Mouse (Mus musculus) lung, embryonic 16.5 days (tissue): ENCODE results near the gene Rsbn1. TPM values are rescaled to one million over a fixed set of nuclear protein-coding genes. Genes with fewer than 3 reads are reported as not detected.

Experiments
- ATAC-seq: fragments of 200-750 bp; cut with Nextera tagmentation; 2 replicates; pipeline ENCODE4 v1.8.0; 2017; ENCODE audit warnings: low read depth, mild to moderate bottlenecking, moderate library complexity
- H3K27ac ChIP-seq: fragments of 300-500 bp; sonication (generic); 2 replicates; pipeline ENCODE4 v1.5.1; 2014; ENCODE audit warnings: mild to moderate bottlenecking, control low read depth, low read length
- H3K27me3 ChIP-seq: fragments of 300-500 bp; sonication (generic); 2 replicates; pipeline ENCODE4 v1.6.1; 2014; ENCODE audit warnings: low read depth, low read length, mixed read lengths; ENCODE audit not compliant: control insufficient read depth, insufficient read depth
- H3K36me3 ChIP-seq: fragments of 300-500 bp; sonication (generic); 2 replicates; pipeline ENCODE4 v1.6.1; 2014; ENCODE audit warnings: low read length; ENCODE audit not compliant: control insufficient read depth, insufficient read depth
- H3K4me1 ChIP-seq: fragments of 300-500 bp; sonication (generic); replicated peaks from 2 replicates; pipeline ENCODE4 v1.6.1; 2014; ENCODE audit warnings: low read length, mixed read lengths; ENCODE audit not compliant: control insufficient read depth, insufficient read depth
- H3K4me2 ChIP-seq: fragments of 300-500 bp; sonication (generic); 2 replicates; pipeline ENCODE4 v1.6.1; 2014; ENCODE audit warnings: low read depth, low read length, control low read depth
- H3K4me3 ChIP-seq: fragments of 300-500 bp; sonication (generic); 2 replicates; pipeline ENCODE4 v1.5.1; 2014; ENCODE audit warnings: mild to moderate bottlenecking, low read length, control low read depth
- H3K9ac ChIP-seq: fragments of 300-500 bp; sonication (generic); 2 replicates; pipeline ENCODE4 v1.6.1; 2014; ENCODE audit warnings: low read length, control low read depth
- H3K9me3 ChIP-seq: fragments of 300-500 bp; sonication (generic); 2 replicates; pipeline ENCODE4 v1.6.1; 2016; ENCODE audit warnings: low read length; ENCODE audit not compliant: control insufficient read depth
- WGBS: fragments of 180-500 bp; shearing (Covaris S2); extraction: QIAGEN DNeasy Blood & Tissue Kit; methylation state at CpG from one replicate; pipeline ENCODE4 v1.1.7; 2014; 5-methylcytosine and 5-hydroxymethylcytosine counted together
- polyA plus RNA-seq: library from polyadenylated mRNA; unstranded; fragments of >200 nt; fragmentation: Nextera tagmentation; extraction: Ambion mirVana; gene quantifications from 2 replicates; pipeline ENCODE4 v1.2.1, GENCODE M21; 2015

Rsbn1 gene
- 7.7 and 8.9 TPM in 2 replicates for polyA plus RNA-seq

GRCm38 (mm10) chr3:103914010-103914669 lies at the start of gene Rsbn1:
Gene Rsbn1, plus strand, starts transcription at chr3:103914120.
- no peaks in the 10 kb centered on the region for H3K27me3 ChIP-seq
- peak within 1 kb of the TSS; percentile 97 for H3K9ac ChIP-seq
- no peaks in the 10 kb centered on the region for H3K36me3 ChIP-seq
- no peaks in the 10 kb centered on the region for H3K9me3 ChIP-seq
- peak; percentile 100 for ATAC-seq
- H3K4me2 ChIP-seq, result peak within 1 kb of the TSS; percentile 74
- peak within 1 kb of the TSS; percentile 99 for H3K4me3 ChIP-seq
- under 1% methylated on average over 49 of the region's 55 CpGs for WGBS
- H3K4me1 ChIP-seq, result peaks cover 10% of the 10 kb centered on the region
- peak within 1 kb of the TSS; percentile 93 for H3K27ac ChIP-seq

GRCm38 (mm10) chr3:103864200-103864599 lies 49.7 kb upstream of the Rsbn1 start:
- 76% methylated on average over 6 of the region's 6 CpGs for WGBS
- Histone ChIP-seq H3K4me3 (no peak overlapping the region), H3K27me3 (no peaks in the 10 kb centered on the region), H3K4me1 (0 out of 2 replicates have a peak, but pooled peaks cover 5% of the 10 kb centered on the region), H3K9me3 (no peaks in the 10 kb centered on the region), H3K9ac (no peak overlapping the region), H3K36me3 (no peaks in the 10 kb centered on the region), H3K4me2 (no peak overlapping the region), H3K27ac (no peak overlapping the region)
- no peak for ATAC-seq

DNA sequence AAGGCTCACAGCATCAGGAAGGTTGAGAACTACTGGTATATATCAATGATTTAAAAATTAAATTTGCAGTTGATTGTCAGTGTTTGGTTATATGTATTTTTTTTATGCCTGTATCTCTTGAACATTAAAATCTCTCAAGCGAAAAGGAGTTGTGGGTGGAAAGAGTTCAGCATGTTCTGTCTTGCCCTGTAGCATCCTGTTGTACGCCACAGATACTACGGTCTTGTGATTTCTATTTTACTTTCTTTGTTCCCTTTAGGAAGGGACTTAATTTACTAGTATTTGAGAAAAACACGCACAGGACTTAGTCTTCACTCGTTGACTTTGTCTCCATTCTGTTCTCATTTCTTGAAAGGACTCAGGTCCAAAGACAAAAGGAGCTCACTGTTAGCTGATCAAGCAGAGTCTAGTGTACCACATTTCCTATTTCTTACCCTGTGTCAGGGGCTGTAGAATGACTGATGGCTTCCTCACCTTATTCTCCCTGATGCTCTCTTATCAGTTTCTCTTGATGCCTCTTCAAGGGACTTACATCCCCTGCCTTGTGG lies 46.4 kb upstream of the Rsbn1 start:
- 86% methylated on average over 5 of the region's 5 CpGs for WGBS
- H3K9me3 ChIP-seq, result no peaks in the 10 kb centered on the region
- H3K27me3 ChIP-seq, result no peaks in the 10 kb centered on the region
- no peak overlapping the region for H3K9ac ChIP-seq
- H3K4me2 ChIP-seq, result no peak overlapping the region
- ATAC-seq, result no peak
- H3K4me1 ChIP-seq, result no peaks in the 10 kb centered on the region
- no peak overlapping the region for H3K27ac ChIP-seq
- H3K4me3 ChIP-seq, result no peak overlapping the region
- H3K36me3 ChIP-seq, result no peaks in the 10 kb centered on the region

DNA sequence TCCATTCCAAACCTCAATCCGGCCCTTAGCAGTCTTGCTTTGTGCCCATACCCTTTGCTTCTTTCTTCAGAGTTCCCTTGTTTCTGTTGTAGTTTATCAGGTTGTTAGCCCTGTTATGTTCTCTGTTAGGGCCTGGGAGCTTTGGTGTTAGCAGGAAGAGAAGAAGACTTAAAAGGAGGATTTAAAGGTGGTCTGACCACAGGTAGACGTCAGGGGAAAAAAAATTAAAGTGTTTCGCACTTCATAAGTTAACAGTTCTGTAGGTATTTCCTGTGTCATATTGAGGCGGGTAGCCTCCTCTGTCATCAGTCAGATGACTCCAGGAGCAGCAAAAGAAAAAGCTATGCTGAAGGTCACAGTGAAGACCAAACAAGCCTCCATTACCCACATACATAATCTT lies 45.9 kb upstream of the Rsbn1 start:
- Histone ChIP-seq H3K9me3 (no peaks in the 10 kb centered on the region), H3K36me3 (no peaks in the 10 kb centered on the region), H3K4me2 (no peak overlapping the region), H3K27me3 (no peaks in the 10 kb centered on the region), H3K4me3 (no peak overlapping the region), H3K9ac (no peak overlapping the region), H3K27ac (no peak overlapping the region), H3K4me1 (no peaks in the 10 kb centered on the region)
- WGBS, result 65% methylated on average over 4 of the region's 4 CpGs
- ATAC-seq, result no peak

- Histone ChIP-seq H3K27me3 (no peaks in the 10 kb centered on the region), H3K36me3 (no peaks in the 10 kb centered on the region), H3K9me3 (no peaks in the 10 kb centered on the region), H3K27ac (no peak overlapping the region), H3K4me2 (no peak overlapping the region), H3K4me1 (no peaks in the 10 kb centered on the region), H3K9ac (no peak overlapping the region), H3K4me3 (no peak overlapping the region)
- no peak for ATAC-seq
- 58% methylated on average over 3 of the region's 3 CpGs for WGBS
Observed at GRCm38 (mm10) chr3:103872663-103873098, 41.2 kb upstream of the Rsbn1 start.

- Histone ChIP-seq H3K9ac (no peak overlapping the region), H3K27ac (no peak overlapping the region), H3K4me3 (no peak overlapping the region), H3K9me3 (no peaks in the 10 kb centered on the region), H3K27me3 (no peaks in the 10 kb centered on the region), H3K4me1 (no peaks in the 10 kb centered on the region), H3K36me3 (no peaks in the 10 kb centered on the region), H3K4me2 (no peak overlapping the region)
- 54% methylated on average over 7 of the region's 7 CpGs for WGBS
- no peak for ATAC-seq
Observed at GRCm38 (mm10) chr3:103874329-103874728, 39.6 kb upstream of the Rsbn1 start.

DNA sequence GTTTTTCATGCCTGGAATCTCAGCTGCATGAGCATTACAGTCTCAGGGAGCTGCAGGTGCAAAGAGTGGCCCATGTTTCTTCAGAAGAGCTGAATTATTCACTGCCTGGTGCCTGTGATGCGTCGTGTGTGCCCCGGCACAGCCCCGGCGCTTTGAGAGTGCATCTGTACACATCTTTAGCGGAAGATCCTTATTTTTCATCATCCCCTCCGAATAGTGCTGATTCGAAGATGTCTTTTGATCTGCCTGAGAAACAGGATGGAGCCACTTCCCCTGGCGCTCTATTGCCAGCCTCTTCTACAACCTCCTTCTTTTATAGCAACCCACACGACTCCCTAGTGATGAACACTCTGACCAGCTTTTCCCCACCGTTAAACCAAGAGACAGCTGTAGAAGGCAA lies 28.0 kb upstream of the Rsbn1 start:
- ATAC-seq, result no peak
- H3K27ac ChIP-seq, result no peak overlapping the region
- no peaks in the 10 kb centered on the region for H3K27me3 ChIP-seq
- no peaks in the 10 kb centered on the region for H3K4me1 ChIP-seq
- H3K36me3 ChIP-seq, result no peaks in the 10 kb centered on the region
- H3K9ac ChIP-seq, result no peak overlapping the region
- H3K4me3 ChIP-seq, result no peak overlapping the region
- 65% methylated on average over 11 of the region's 11 CpGs for WGBS
- H3K4me2 ChIP-seq, result no peak overlapping the region
- no peaks in the 10 kb centered on the region for H3K9me3 ChIP-seq

DNA sequence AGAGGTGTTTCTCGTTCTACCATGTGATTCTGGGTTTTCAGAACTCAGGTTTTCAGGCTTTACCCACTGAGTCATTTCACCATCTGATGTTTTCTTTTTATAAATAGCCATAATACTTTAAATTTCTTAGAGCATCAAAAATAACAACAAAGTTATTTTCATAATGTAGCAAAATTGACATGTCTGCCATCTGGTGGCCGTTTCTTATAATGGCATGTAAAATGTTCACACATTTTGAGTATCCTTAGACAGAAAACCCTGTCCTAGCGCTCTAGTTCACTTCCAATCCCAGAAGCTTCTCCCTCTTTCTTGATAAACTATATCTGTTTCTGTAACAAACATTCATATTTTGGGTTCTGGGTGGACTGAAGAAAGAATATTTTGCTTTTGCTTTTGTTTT lies 26.3 kb upstream of the Rsbn1 start:
- Histone ChIP-seq H3K36me3 (no peaks in the 10 kb centered on the region), H3K27ac (no peak overlapping the region), H3K4me2 (no peak overlapping the region), H3K4me3 (no peak overlapping the region), H3K4me1 (no peaks in the 10 kb centered on the region), H3K9me3 (no peaks in the 10 kb centered on the region), H3K27me3 (no peaks in the 10 kb centered on the region), H3K9ac (no peak overlapping the region)
- no peak for ATAC-seq
- WGBS, result 14% methylated on average over 3 of the region's 3 CpGs

DNA sequence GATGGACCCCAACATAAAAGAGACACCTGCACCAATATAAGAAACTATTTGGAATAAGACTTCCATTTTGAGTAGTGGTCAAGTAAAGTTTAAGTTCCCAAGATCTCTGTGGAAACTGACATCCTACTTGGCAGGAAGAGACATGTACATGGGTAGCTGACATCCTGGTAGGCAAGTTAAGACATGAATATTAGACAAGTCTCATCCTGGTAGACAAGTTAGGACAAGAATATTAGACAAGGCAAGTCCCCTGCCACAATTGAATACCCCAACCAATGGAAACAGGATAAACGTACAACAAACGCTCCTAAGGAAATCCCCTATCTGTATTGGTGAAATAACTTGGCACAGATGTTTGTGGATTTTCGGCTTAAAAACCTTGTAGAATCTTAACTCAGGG lies 20.5 kb upstream of the Rsbn1 start:
- 87% methylated on average over 3 of the region's 3 CpGs for WGBS
- no peak for ATAC-seq
- H3K4me1 ChIP-seq, result no peaks in the 10 kb centered on the region
- H3K9me3 ChIP-seq, result no peaks in the 10 kb centered on the region
- H3K27me3 ChIP-seq, result no peaks in the 10 kb centered on the region
- H3K4me3 ChIP-seq, result no peak overlapping the region
- H3K27ac ChIP-seq, result no peak overlapping the region
- no peak overlapping the region for H3K9ac ChIP-seq
- no peaks in the 10 kb centered on the region for H3K36me3 ChIP-seq
- no peak overlapping the region for H3K4me2 ChIP-seq
